Mouse (Mus musculus) liver, embryonic 14.5 days (tissue): ENCODE measurements around the gene Gm2115. TPM values are rescaled to one million over a fixed set of nuclear protein-coding genes. Genes with fewer than 3 reads are reported as not detected.

Experiments
- ATAC-seq: fragments of 200-750 bp; cut with Nextera tagmentation; 2 replicates; pipeline ENCODE4 v1.8.0; 2017; ENCODE audit warnings: moderate number of reproducible peaks, mild to moderate bottlenecking, moderate library complexity; ENCODE audit not compliant: insufficient read depth
- DNase-seq, 3 experiments: peaks; one replicate each; pipeline ENCODE4 v3.0.0-alpha.2; 2012 to 2013; ENCODE audit warnings: low read depth in 3 of 3, low spot score in 3 of 3
- H3K27ac ChIP-seq: fragments of 300-500 bp; sonication (generic); 2 replicates; pipeline ENCODE4 v1.5.1; 2014; ENCODE audit warnings: moderate library complexity, mild to moderate bottlenecking, control low read depth, inconsistent platforms
- H3K27me3 ChIP-seq: fragments of 300-500 bp; sonication (generic); 2 replicates; pipeline ENCODE4 v1.6.1; 2014; ENCODE audit warnings: mild to moderate bottlenecking, low read length, moderate library complexity; ENCODE audit not compliant: control insufficient read depth, insufficient read depth
- H3K36me3 ChIP-seq: fragments of 300-500 bp; sonication (generic); replicated peaks from 2 replicates; pipeline ENCODE4 v1.6.1; 2014; ENCODE audit warnings: low read depth; ENCODE audit not compliant: control insufficient read depth, insufficient read depth
- H3K4me1 ChIP-seq, 2 experiments: fragments of 200-500 bp in 1 of 2; fragments of 300-500 bp in 1 of 2; sonication (generic) in 1 of 2; replicated peaks; 2 replicates each; pipeline ENCODE4 v1.6.1; 2012 to 2014; ENCODE audit warnings: antibody characterized with exemption in 1 of 2, inconsistent platforms in 1 of 2, low read length in 1 of 2; ENCODE audit not compliant: control insufficient read depth in 2 of 2, insufficient read depth in 2 of 2
- H3K4me2 ChIP-seq: fragments of 300-500 bp; sonication (generic); 2 replicates; pipeline ENCODE4 v1.6.1; 2014; ENCODE audit warnings: low read depth, mild to moderate bottlenecking, control low read depth, moderate library complexity
- H3K4me3 ChIP-seq, 2 experiments: fragments of 200-500 bp in 1 of 2; fragments of 300-500 bp in 1 of 2; sonication (generic) in 1 of 2; 2 replicates each; pipeline ENCODE4 v1.5.1; 2012 to 2014; ENCODE audit warnings: low read depth in 2 of 2, low read length in 2 of 2, mild to moderate bottlenecking in 2 of 2, control low read depth in 1 of 2, inconsistent platforms in 1 of 2, moderate library complexity in 1 of 2; ENCODE audit not compliant: insufficient read depth in 1 of 2
- H3K9ac ChIP-seq: fragments of 300-500 bp; sonication (generic); replicated peaks from 2 replicates; pipeline ENCODE4 v1.6.1; 2014; ENCODE audit warnings: mild to moderate bottlenecking, control low read depth, moderate library complexity
- H3K9me3 ChIP-seq: fragments of 300-500 bp; sonication (generic); 2 replicates; pipeline ENCODE4 v1.6.1; 2016; ENCODE audit warnings: low read length, mixed read lengths; ENCODE audit not compliant: control insufficient read depth
- CTCF ChIP-seq: IDR thresholded peaks from 2 replicates; pipeline ENCODE4 v1.5.1; 2016; ENCODE audit warnings: antibody characterized with exemption, low read depth, control low read depth
- EP300 ChIP-seq: IDR thresholded peaks from 2 replicates; pipeline ENCODE4 v1.6.1; 2016; ENCODE audit warnings: antibody characterized with exemption, low read depth
- WGBS: fragments of 180-500 bp; shearing (Covaris S2); extraction: QIAGEN DNeasy Blood & Tissue Kit; methylation state at CpG from one replicate; pipeline ENCODE4 v1.1.7; 2014; ENCODE audit not compliant: insufficient replicate concordance; 5-methylcytosine and 5-hydroxymethylcytosine counted together
- polyA plus RNA-seq, 2 experiments: library from polyadenylated mRNA; depleted of rRNA in 1 of 2; stranded (reverse) in 1 of 2; unstranded in 1 of 2; fragments of >200 nt; fragmentation: Nextera tagmentation in 1 of 2; extraction: Ambion mirVana in 1 of 2; gene quantifications; 2 replicates each; pipeline versions ENCODE4 v1.2.1 to v1.2.3; 2012 to 2014

Gm2115 gene
- not detected in 2 replicates for polyA plus RNA-seq (2012; rRNA removed)
- polyA plus RNA-seq (2014; fragmentation: Nextera tagmentation; extraction: Ambion mirVana): 0.01 TPM in 1 of 2 replicates, not detected in the other

DNA sequence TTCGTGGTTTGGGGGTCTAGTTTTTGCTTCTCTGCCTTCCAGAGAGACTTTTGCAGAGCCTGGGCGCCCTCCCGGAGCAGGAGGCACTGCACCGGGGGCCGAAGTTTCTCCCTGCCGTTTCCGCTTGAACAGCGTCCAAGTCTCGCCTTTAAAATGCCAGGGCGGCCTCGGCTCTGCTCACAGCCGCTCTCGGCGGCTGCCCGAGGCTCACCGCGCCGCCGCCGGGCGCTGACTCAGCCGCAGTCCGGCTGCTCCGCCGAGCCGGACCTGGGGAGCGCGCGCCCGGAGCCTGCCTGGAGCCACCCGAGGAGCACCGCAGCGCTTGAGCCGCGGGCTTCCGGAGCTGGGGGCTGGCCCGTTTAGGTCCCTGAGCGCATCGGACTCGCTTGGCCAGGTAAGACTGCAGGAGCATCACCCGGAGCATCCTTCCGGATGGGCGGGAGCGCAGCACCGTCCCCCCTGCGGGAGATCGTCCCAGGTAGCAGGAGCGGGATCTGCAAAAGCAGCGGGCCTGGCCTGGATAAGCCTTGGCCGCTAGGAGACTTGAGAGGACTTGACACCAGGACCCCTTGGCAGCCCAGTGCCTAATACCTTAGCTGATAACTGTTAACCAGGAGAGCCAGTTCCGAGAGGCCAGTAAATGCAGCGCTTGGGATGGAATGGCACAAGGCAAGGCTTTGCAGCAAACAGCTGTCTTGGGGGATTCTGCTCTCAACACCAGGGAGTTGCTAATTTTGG lies at the start of gene Gm2115:
Gene Gm2115 (plus strand): TSS at position 159 of the 738 bp plus-strand sequence.
- 2% methylated on average over 52 of the region's 52 CpGs for WGBS
- Histone ChIP-seq H3K27me3 (peaks cover 27% of the 10 kb centered on the region), H3K4me2 (no peak within 1 kb of the TSS), H3K27ac (no peak within 1 kb of the TSS), H3K9me3 (no peaks in the 10 kb centered on the region), H3K36me3 (no peaks in the 10 kb centered on the region), H3K4me1 (no peaks in the 10 kb centered on the region), H3K4me3 (no peak within 1 kb of the TSS), H3K9ac (no peak within 1 kb of the TSS)
- no peak for ATAC-seq
- DNase-seq: no peak
- TF ChIP-seq EP300: no peak
- no peak for TF ChIP-seq CTCF

DNA sequence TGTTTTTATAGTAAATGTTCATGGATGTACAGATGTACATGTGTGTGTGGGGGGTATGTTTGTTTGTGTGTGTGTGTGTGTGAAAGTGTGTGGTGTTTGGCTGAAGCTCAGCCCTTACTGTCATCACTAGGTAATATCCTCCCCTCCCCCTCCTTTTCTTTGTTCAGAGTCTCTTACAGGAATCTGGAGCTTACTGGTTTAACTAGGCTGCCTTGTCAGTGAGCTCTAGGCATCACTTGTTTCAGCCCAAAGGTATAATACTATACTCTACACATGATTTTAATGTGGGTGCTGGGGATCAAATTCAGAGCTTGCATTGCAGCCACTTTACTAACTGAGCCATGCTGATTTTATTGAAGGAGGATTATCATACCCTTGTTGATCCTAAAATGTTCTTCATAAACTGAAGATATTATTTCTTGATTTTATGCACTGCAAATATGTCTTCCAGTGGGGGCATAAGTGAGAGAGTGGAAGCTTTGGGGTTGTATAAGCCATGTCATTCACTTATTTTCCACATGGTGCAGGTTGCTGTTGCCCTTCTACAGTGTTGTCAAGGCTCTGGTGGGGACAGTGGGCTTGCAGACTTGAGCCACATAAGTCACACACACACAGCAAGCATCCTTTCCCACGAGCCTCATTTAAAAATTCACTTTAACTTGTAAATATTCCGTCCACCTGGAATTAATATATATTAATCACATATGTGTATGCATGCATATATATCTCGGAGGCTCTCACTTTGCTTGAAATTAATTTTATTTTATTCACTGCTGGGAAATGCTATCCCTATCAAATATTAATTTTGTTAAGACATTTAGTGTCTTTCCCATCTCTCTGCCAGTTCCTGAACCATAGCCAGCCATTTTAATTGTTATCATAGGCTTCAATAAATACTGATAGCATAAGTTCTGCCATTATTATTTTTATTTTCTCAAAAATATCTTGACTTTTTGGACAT lies 45.0 kb upstream of the Gm2115 start:
- no peaks in the 10 kb centered on the region for H3K4me1 ChIP-seq
- DNase-seq (no peak), ATAC-seq (no peak)
- H3K4me3 ChIP-seq: no peak overlapping the region
- WGBS: 41% methylated on average over 3 of the region's 3 CpGs
- TF ChIP-seq CTCF (no peak), EP300 (no peak)
- no peak overlapping the region for H3K9ac ChIP-seq
- no peaks in the 10 kb centered on the region for H3K27me3 ChIP-seq
- H3K4me2 ChIP-seq: no peak overlapping the region
- H3K27ac ChIP-seq: no peak overlapping the region
- H3K9me3 ChIP-seq: no peaks in the 10 kb centered on the region
- no peaks in the 10 kb centered on the region for H3K36me3 ChIP-seq

DNA sequence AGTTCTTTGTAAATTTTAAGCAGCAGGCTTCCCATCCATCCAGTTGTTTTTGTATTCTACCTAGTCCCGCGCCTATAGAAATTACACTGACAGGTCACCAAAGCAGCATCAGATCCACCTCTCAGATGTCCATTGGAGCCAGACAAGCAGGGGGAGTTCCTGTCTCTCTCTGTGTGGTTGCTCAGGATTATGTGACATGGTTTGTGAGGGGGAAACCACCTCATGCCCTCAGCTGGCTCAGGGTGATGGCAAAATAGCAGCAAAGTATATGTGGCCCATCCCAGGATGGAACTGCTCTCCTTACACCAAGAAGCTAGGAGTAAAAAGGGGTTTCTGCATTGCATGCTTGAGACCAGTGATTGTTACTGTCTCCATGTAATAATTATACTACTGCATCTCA lies 42.3 kb upstream of the Gm2115 start:
- no peak overlapping the region for H3K27ac ChIP-seq
- H3K4me1 ChIP-seq: no peaks in the 10 kb centered on the region
- no peak for ATAC-seq
- WGBS: 62% methylated on average over 2 of the region's 2 CpGs
- H3K4me3 ChIP-seq: no peak overlapping the region
- H3K9me3 ChIP-seq: no peaks in the 10 kb centered on the region
- H3K36me3 ChIP-seq: no peaks in the 10 kb centered on the region
- H3K27me3 ChIP-seq: no peaks in the 10 kb centered on the region
- no peak overlapping the region for H3K9ac ChIP-seq
- no peak overlapping the region for H3K4me2 ChIP-seq
- no peak for DNase-seq
- TF ChIP-seq EP300: no peak
- no peak for TF ChIP-seq CTCF

DNA sequence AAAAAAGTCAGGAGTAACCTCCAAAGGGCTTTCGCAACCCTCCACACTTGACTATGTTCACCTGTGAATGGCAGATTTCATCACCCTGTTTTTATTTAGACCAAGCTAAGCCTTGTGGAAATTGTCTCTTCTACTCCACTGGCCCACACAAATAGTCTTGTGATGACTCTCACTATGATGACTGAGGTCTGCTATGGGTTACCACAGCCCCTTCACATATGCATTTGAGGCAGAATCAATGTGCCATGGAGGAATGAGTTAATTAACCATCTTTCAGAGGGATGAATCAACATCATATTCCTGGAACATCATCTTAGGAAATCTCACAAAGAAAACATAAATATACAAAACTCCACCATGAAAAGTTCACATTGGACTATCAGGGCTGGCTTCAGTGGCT lies 25.6 kb upstream of the Gm2115 start:
- Histone ChIP-seq H3K27me3 (no peaks in the 10 kb centered on the region), H3K9me3 (no peaks in the 10 kb centered on the region), H3K27ac (no peak overlapping the region), H3K4me3 (no peak overlapping the region), H3K4me1 (no peaks in the 10 kb centered on the region), H3K4me2 (no peak overlapping the region), H3K36me3 (no peaks in the 10 kb centered on the region), H3K9ac (no peak overlapping the region)
- no peak for ATAC-seq
- 80% methylated on average over 1 of the region's 1 CpGs for WGBS
- DNase-seq: no peak
- TF ChIP-seq CTCF (no peak), EP300 (no peak)
